Mouse (Mus musculus): ENCODE measurements around the gene Rrp7a.

- TF ChIP-seq CTCF (conservative IDR thresholded peaks at IDR 0.05; ENCODE audit: low read length) = no peak
- TF ChIP-seq POU5F1 (IDR thresholded peaks at IDR 0.05; ENCODE audit: borderline replicate concordance, low read length) = no peak
- TF ChIP-seq NANOG (IDR thresholded peaks at IDR 0.05; ENCODE audit: borderline replicate concordance, low read length) = no peak
Measured at GRCm38 (mm10) chr15:83089429-83089605, 33.3 kb downstream of the Rrp7a start, which contains the start of gene Serhl.

Measured in E14TG2a.4 (cell line).